Mouse (Mus musculus): ENCODE measurements at regions not wholly inside any gene's neighbourhood (a gene's known extent, or its start where the extent isn't known, plus 50 kb on each side); places are given as distances from the start of the nearest gene placed in this dataset.

GRCm38 (mm10) chr4:27987986-27988423, 824.9 kb upstream of the Epha7 start:
- ATAC-seq: no peak
- no peaks in the 10 kb centered on the region for H3K4me1 ChIP-seq (ENCODE audit: insufficient read depth, low read length)
- 11% methylated on average over 4 of the region's 4 CpGs for WGBS

GRCm38 (mm10) chr4:27994411-27994810, 818.5 kb upstream of the Epha7 start:
- WGBS: 79% methylated on average over 2 of the region's 2 CpGs
- Histone ChIP-seq H3K27me3 (ENCODE audit: insufficient read depth, low read length) (no peaks in the 10 kb centered on the region), H3K9ac (replicated peaks; ENCODE audit: low read length) (no peak overlapping the region), H3K4me2 (ENCODE audit: low read depth, low read length) (no peak overlapping the region), H3K9me3 (ENCODE audit: low read length) (no peaks in the 10 kb centered on the region), H3K4me1 (ENCODE audit: insufficient read depth, low read length) (no peaks in the 10 kb centered on the region), H3K27ac (no peak overlapping the region), H3K4me3 (ENCODE audit: low read length) (no peak overlapping the region), H3K36me3 (ENCODE audit: insufficient read depth, low read length) (no peaks in the 10 kb centered on the region)
- ATAC-seq (no peak), DNase-seq (ENCODE audit: low spot score) (no peak)
- TF ChIP-seq CTCF (IDR thresholded peaks at IDR 0.05; ENCODE audit: low read depth): no peak

More at GRCm38 (mm10) chr4:27987986-27988423, 824.9 kb upstream of the Epha7 start:
- no peaks in the 10 kb centered on the region for H3K36me3 ChIP-seq (ENCODE audit: insufficient read depth, low read length)
- H3K4me2 ChIP-seq (ENCODE audit: low read depth, low read length): no peak overlapping the region
- H3K9ac ChIP-seq (replicated peaks; ENCODE audit: low read length): no peak overlapping the region
- no peak for DNase-seq (ENCODE audit: low spot score)
- H3K27me3 ChIP-seq (ENCODE audit: insufficient read depth, low read length): no peaks in the 10 kb centered on the region
- H3K4me3 ChIP-seq (ENCODE audit: low read length): no peak overlapping the region
- no peak overlapping the region for H3K27ac ChIP-seq
- TF ChIP-seq CTCF (IDR thresholded peaks at IDR 0.05; ENCODE audit: low read depth): no peak
- no peaks in the 10 kb centered on the region for H3K9me3 ChIP-seq (ENCODE audit: low read length)

- Histone ChIP-seq H3K9me3 (ENCODE audit: low read length) (no peaks in the 10 kb centered on the region), H3K4me2 (ENCODE audit: low read depth, low read length) (no peak overlapping the region), H3K9ac (replicated peaks; ENCODE audit: low read length) (no peak overlapping the region), H3K4me1 (ENCODE audit: insufficient read depth, low read length) (no peaks in the 10 kb centered on the region), H3K4me3 (ENCODE audit: low read length) (no peak overlapping the region), H3K27me3 (ENCODE audit: insufficient read depth, low read length) (no peaks in the 10 kb centered on the region), H3K36me3 (ENCODE audit: insufficient read depth, low read length) (no peaks in the 10 kb centered on the region), H3K27ac (no peak overlapping the region)
- WGBS: 11% methylated on average over 4 of the region's 4 CpGs
- no peak for TF ChIP-seq CTCF (IDR thresholded peaks at IDR 0.05; ENCODE audit: low read depth)
- DNase-seq (ENCODE audit: low spot score) (no peak), ATAC-seq (0 out of 2 replicates have a peak, but pooled peaks have one; percentile 35)
Measured at GRCm38 (mm10) chr4:28001818-28002476, 811.0 kb upstream of the Epha7 start.

Data from hindbrain, postnatal 0 days (tissue).